Mouse (Mus musculus): ENCODE data around the gene Slc22a20.

Slc22a20 gene

GRCm38 (mm10) chr19:5950218-5950617 lies 35.7 kb downstream of the Slc22a20 start:
- no peak for DNase-seq

- DNase-seq: no peak
Observed at GRCm38 (mm10) chr19:5945891-5946290, 40.1 kb downstream of the Slc22a20 start.

DNA sequence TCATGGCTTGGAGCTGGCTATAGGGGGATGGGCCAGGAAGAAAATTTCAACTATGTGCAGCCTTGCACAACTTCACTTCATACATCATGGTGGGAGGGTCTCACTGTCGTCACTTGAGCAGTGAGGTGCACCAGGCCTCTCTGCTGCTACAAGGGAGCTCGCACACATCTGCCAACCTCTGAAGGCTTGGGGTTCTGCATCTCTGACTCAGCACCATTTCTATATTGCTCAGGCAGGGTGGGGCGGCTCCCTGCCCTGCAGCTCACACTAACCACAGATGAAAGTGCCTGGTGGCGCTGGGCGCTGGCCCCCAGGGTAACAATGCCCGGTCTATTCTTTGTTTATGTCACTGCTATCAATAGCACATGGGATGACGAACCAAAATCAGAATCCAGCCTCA lies 40.9 kb downstream of the Slc22a20 start:
- no peak for DNase-seq

GRCm38 (mm10) chr19:5944145-5944544 lies 41.8 kb downstream of the Slc22a20 start:
- no peak for DNase-seq

- DNase-seq: no peak
Observed at GRCm38 (mm10) chr19:5943404-5943803, 42.5 kb downstream of the Slc22a20 start.

DNA sequence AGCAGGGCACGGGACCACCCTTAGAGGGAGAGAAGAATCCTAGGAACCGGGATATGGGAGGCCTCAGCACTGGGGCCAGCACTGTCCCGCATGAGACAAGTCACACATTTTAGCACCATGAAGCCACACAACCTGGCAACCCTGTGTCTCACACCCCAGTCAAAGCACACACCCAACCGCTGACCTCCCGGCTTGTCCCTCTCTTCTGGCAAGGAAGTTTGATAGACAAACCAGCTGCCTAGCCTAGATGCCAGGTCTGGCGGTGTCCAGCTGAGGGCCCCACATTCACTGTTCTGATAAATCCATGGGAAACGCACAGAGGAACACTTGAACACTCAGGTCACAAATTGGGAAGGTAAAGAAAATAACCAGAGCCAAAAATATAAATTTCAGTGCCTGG lies 43.4 kb downstream of the Slc22a20 start:
- DNase-seq: no peak

- no peak for DNase-seq
Observed at GRCm38 (mm10) chr19:5940656-5941055, 45.3 kb downstream of the Slc22a20 start.

DNA sequence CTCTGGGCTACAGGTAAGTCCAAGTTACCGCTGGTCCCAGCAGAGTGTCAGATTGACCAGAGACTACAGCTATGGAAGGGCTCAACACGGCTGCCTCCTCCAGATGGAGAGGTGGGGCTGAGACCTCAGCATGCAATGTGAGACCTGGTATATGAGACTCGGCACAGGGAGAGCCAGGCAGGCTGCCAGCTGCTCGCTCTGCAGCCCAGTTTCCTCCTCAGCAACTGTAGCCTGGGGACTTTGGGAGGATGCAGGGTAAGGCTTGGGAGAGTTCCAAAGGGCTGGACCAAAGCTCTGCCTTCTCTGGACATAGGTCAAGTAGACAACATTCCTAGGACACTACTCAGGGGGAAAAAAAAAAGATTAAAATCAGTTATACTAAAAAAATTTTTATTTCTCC lies 45.8 kb downstream of the Slc22a20 start:
- DNase-seq: no peak

GRCm38 (mm10) chr19:5939715-5940114 lies 46.2 kb downstream of the Slc22a20 start:
- no peak for DNase-seq

DNA sequence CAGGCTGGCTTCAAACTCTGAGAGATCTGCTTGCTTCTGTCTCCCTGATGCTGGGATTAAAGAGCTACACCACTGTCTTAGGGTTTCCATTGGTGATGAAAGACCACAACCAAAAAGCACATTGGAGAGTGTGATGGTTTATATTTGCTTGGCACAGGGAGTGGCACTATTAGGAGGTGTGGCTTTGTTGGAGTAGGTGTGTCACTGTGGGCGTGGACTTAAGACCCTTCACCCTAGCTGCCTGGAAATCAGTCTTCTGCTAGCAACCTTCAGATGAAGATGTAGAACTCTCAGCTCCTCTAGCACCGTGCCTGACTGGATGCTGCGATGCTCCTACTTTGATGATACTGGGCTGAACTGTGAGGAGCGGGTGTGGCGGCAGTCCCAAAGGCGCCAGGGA lies 47.4 kb downstream of the Slc22a20 start:
- DNase-seq: no peak

DNA sequence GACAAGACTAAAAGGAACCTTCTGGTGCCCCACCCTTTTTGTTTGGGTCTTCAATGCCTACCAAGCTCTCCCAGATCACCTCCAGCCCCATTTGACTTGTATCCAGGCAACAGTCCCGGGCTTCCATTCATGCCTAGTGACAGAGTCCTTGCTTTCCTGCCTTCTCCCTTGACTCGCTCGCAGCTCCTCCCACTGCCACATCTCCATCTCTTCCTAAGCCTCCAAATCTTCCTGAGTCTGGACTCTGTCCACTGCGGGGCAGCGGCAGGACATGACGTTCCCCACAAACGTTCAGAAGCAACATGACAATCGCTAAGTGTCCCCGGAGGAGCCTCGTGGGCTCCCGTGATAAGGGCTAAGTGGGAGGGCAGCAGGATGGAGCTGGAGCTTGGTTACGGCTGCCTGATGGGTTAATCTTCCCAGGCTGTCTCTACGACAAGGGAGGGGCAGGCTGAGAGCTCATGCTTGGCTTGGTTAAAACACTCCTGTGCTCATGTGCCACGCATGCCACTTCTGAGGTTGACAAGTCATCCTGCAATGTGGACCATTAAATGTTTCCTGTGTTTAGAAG lies 48.0 kb downstream of the Slc22a20 start:
- no peak for DNase-seq

GRCm38 (mm10) chr19:5937095-5937835 lies 48.7 kb downstream of the Slc22a20 start:
- no peak for DNase-seq

- DNase-seq: no peak
Observed at GRCm38 (mm10) chr19:5935691-5936090, 50.3 kb downstream of the Slc22a20 start.

DNA sequence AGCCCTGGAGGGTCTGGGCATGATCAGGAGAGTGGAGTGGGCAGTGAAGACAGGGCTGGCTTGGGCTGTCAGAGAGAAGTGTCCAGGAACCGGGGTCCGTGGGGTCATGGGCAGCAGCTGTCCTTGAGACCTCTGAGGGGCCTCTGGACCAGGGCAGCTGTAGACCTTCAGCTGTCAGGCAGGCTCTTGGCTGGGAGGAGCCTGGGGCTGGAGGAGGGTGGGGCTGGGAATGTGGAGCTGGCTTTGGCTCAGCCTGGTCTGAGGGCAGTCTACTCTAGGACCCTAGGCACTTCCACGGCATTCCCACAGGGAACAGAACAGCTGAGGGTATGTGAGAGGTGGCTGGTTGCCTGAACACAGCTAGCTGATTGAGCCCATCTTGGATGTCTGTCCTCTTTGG lies 50.7 kb downstream of the Slc22a20 start:
- DNase-seq: no peak

GRCm38 (mm10) chr19:5929634-5930596 lies 56.0 kb downstream of the Slc22a20 start:
- no peak for DNase-seq

DNA sequence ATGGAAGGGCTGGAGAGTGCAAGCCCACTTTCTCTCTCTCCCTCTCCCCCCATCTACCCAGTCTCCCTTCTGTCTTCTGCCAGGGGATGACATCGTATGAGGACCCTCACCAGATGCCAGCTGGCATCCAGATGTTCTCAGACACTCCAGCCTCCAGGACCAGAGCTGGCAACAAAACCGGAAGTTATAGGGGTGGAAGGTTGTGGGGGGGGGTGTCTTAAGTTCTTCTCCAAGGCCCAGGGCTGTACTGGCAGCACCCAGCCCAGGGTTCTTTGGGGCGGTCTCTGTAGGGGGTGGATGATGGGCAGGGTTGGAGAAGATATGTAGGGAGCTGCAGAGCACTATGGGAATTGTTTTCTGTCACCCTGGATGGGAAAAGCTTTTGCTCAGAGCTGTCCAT lies 57.4 kb downstream of the Slc22a20 start:
- no peak for DNase-seq

- DNase-seq: no peak
Observed at GRCm38 (mm10) chr19:5928104-5928503, 57.8 kb downstream of the Slc22a20 start.

GRCm38 (mm10) chr19:5927532-5927931 lies 58.4 kb downstream of the Slc22a20 start:
- DNase-seq: no peak

DNA sequence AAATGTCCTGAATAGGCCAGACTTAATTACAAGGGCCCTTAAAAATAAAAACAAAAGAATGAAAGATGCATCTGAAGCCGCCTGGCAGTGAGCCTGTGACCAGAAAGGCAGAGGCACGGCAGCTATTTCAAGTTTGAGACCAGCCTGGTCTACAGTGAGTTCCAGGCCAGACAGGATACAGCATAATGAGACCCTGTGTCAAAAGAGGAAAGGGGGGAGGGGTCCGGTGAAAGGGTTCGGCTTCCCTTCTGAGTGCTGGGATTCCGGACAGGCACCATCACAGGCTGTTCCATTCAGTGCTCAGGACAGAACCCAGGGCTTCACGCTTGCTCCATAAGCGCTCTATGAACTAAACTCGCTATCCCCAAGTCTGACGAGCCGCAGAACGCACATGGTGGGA lies 58.9 kb downstream of the Slc22a20 start:
- DNase-seq: no peak

GRCm38 (mm10) chr19:5925311-5925855 lies 60.6 kb downstream of the Slc22a20 start:
- DNase-seq: no peak

DNA sequence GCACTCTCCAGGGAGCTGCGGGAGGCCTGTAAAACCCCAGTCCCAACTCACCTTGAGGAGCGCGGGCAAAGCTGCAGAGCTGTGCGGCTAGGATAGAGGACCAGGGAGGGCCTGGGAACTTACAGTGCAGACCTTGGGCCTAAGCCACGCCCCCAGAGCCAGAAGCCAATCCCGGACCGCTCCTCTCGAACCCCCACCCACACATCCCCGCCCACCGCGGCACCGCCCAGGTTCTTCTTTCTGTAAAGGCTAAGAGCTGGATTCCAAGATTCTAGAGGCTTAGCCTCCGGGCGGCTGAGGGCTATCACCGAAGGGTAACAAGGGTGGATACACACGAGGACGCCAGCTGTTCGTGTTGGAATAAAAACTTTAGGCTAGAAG lies 61.2 kb downstream of the Slc22a20 start, which contains the start of gene Cdc42ep2:
TSS of gene Cdc42ep2 (minus strand) at position 104 of the 381 bp plus-strand sequence.
- DNase-seq: peak; percentile 94 to 95

DNA sequence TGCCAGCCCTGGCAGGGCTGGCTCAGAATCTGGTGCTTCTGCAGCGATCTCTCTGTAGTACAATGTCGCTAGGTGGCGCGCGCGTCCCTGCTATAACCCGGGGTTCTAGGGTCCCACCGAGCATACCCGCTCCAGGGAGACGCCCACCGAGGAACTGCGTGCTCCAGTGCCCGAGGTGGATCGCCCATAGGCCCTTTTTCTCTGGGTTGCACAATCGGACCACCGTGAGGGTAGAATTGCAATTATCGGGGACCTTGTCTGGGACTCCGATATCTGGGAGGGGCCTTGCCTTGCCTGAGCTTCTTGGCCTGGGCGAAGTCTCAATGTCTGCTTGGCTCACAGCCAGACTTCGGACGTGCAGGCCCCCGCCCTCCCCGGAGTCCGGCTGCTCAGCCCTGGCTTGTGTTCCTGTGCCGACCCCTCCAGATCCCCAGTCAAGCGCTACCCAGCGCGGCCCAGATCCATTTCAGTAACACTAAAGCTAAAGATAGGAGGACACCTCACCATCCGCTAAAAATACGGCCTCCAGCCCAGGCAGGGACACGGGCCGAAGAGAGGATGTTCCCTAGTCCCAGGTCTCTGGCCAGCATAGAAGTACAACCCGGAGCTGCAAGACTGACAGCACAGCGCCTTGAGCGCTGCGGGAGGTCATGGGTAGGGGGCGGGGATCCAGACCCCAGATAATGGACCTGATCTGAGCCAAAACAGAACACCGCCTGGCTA lies 61.8 kb downstream of the Slc22a20 start:
- peak; percentile 87 to 91 for DNase-seq
